Mouse (Mus musculus): ENCODE data around the gene Scoc. TPM values are rescaled to one million over a fixed set of nuclear protein-coding genes. Genes with fewer than 3 reads are reported as not detected.
A peak's percentile ranks its signal among the peaks of the same experiment; 100 is the strongest.

The Scoc gene
- polyA plus RNA-seq, 1 experiment from 2014 or later = 206 TPM

DNA sequence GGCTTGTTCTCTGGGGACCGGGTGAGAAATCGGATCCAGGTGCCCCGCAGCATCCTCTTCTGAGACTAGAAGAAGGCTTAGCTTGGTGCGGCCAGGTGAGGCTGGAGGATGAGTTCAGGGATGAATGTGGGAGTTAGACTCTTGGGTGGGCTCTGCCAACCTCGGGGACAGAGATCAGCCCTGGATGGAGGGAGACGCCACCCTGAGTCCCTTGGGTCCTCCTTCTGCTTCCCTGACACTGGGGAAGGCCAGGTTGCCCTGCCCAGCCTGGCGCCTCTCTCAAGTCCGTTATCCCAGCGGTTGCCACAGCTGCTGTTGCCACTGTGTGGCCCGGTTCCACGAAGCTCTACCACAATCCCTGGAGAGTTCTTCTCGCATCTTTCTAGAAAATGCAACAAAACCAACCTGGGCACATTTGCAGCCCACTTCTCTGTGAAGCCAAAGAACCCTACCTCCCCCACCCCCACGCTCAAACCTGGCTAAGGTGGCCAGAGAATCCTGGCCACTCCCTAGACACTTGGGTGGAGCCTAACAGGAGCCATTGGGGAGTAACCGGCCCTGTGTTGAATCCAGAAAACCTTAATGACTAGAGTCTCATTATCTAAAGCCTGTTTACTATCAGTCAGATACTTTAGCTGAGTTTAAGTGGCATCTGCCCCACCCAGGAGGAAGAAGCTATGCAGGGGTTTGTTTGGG lies 68.0 kb downstream of the Scoc start:
- Histone ChIP-seq H3K4me3 (ENCODE audit: low read depth, low read length) (peak overlapping the region; percentile 55), H3K27me3 (ENCODE audit: control insufficient read depth, insufficient read depth, low read length) (peaks cover 5% of the 10 kb centered on the region), H3K4me2 (replicated peaks; ENCODE audit: low read depth, low read length) (peak overlapping the region; percentile 80), H3K27ac (ENCODE audit: low read depth, low read length) (no peak overlapping the region), H3K9ac (ENCODE audit: low read depth, low read length) (peak overlapping the region; percentile 74), H3K36me3 (ENCODE audit: control insufficient read depth, insufficient read depth, low read length) (no peaks in the 10 kb centered on the region), H3K9me3 (ENCODE audit: control insufficient read depth, low read length) (no peaks in the 10 kb centered on the region), H3K4me1 (replicated peaks; ENCODE audit: control insufficient read depth, insufficient read depth, low read length) (no peaks in the 10 kb centered on the region)
- DNase-seq (ENCODE audit: low spot score) (no peak), ATAC-seq (ENCODE audit: low FRiP score) (peak; percentile 67; the same call in 1 of the 2 replicates)
- WGBS = 6% methylated on average over 14 of the region's 14 CpGs

GRCm38 (mm10) chr8:83389316-83390005 lies 68.7 kb downstream of the Scoc start, which contains the start of gene Clgn:
Gene Clgn, plus strand, starts transcription at chr8:83389867.
- no peaks in the 10 kb centered on the region for H3K4me1 ChIP-seq (replicated peaks; ENCODE audit: control insufficient read depth, insufficient read depth, low read length)
- peak within 1 kb of the TSS; percentile 55 for H3K4me3 ChIP-seq (ENCODE audit: low read depth, low read length)
- peak within 1 kb of the TSS; percentile 80 for H3K4me2 ChIP-seq (replicated peaks; ENCODE audit: low read depth, low read length)
- H3K9ac ChIP-seq (ENCODE audit: low read depth, low read length) = peak within 1 kb of the TSS; percentile 74
- peaks cover 5% of the 10 kb centered on the region for H3K27me3 ChIP-seq (ENCODE audit: control insufficient read depth, insufficient read depth, low read length)
- ATAC-seq (ENCODE audit: low FRiP score) (peak; percentile 94), DNase-seq (ENCODE audit: low spot score) (peak; percentile 89)
- H3K36me3 ChIP-seq (ENCODE audit: control insufficient read depth, insufficient read depth, low read length) = no peaks in the 10 kb centered on the region
- no peak within 1 kb of the TSS for H3K27ac ChIP-seq (ENCODE audit: low read depth, low read length)
- H3K9me3 ChIP-seq (ENCODE audit: control insufficient read depth, low read length) = no peaks in the 10 kb centered on the region
- 5% methylated on average over 41 of the region's 41 CpGs for WGBS

GRCm38 (mm10) chr8:83382850-83383249 lies 75.3 kb downstream of the Scoc start:
- H3K27ac ChIP-seq (ENCODE audit: low read depth, low read length) = no peak overlapping the region
- WGBS = 37% methylated on average over 2 of the region's 2 CpGs
- no peak for ATAC-seq (ENCODE audit: low FRiP score)

GRCm38 (mm10) chr8:83381016-83381415 lies 77.2 kb downstream of the Scoc start:
- 75% methylated on average over 2 of the region's 2 CpGs for WGBS
- Histone ChIP-seq H3K4me2 (replicated peaks; ENCODE audit: low read depth, low read length) (no peak overlapping the region), H3K27ac (ENCODE audit: low read depth, low read length) (no peak overlapping the region), H3K4me3 (ENCODE audit: low read depth, low read length) (no peak overlapping the region), H3K9me3 (ENCODE audit: control insufficient read depth, low read length) (no peaks in the 10 kb centered on the region), H3K4me1 (replicated peaks; ENCODE audit: control insufficient read depth, insufficient read depth, low read length) (no peaks in the 10 kb centered on the region), H3K27me3 (ENCODE audit: control insufficient read depth, insufficient read depth, low read length) (no peaks in the 10 kb centered on the region), H3K9ac (ENCODE audit: low read depth, low read length) (no peak overlapping the region), H3K36me3 (ENCODE audit: control insufficient read depth, insufficient read depth, low read length) (no peaks in the 10 kb centered on the region)
- DNase-seq (ENCODE audit: low spot score) (no peak), ATAC-seq (ENCODE audit: low FRiP score) (no peak)

More at GRCm38 (mm10) chr8:83382850-83383249, 75.3 kb downstream of the Scoc start:
- H3K9ac ChIP-seq (ENCODE audit: low read depth, low read length) = no peak overlapping the region
- no peak overlapping the region for H3K4me2 ChIP-seq (replicated peaks; ENCODE audit: low read depth, low read length)
- H3K4me1 ChIP-seq (replicated peaks; ENCODE audit: control insufficient read depth, insufficient read depth, low read length) = no peaks in the 10 kb centered on the region
- no peak for DNase-seq (ENCODE audit: low spot score)
- no peaks in the 10 kb centered on the region for H3K27me3 ChIP-seq (ENCODE audit: control insufficient read depth, insufficient read depth, low read length)
- no peaks in the 10 kb centered on the region for H3K36me3 ChIP-seq (ENCODE audit: control insufficient read depth, insufficient read depth, low read length)
- no peaks in the 10 kb centered on the region for H3K9me3 ChIP-seq (ENCODE audit: control insufficient read depth, low read length)
- no peak overlapping the region for H3K4me3 ChIP-seq (ENCODE audit: low read depth, low read length)

DNA sequence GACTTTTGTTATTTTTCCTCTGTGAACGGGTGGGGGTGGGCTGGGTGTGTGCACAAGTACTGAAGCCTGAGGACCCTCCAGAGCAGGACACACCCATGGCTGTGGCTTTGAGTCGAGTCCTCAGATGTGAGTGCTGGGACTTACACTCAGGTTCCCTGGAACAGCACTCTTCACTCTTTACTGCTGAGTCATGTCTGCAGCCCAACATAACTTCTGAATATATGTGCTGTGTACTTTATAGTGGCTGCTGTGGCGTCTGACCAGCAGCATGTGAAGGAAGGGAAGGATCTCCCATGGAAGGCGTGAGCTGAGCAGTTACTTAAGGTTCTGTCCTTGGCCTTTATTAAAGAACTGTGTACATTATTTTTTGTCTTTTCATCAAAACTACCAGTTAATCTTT lies 78.0 kb downstream of the Scoc start:
- Histone ChIP-seq H3K4me1 (replicated peaks; ENCODE audit: control insufficient read depth, insufficient read depth, low read length) (no peaks in the 10 kb centered on the region), H3K9me3 (ENCODE audit: control insufficient read depth, low read length) (no peaks in the 10 kb centered on the region), H3K4me2 (replicated peaks; ENCODE audit: low read depth, low read length) (no peak overlapping the region), H3K9ac (ENCODE audit: low read depth, low read length) (no peak overlapping the region), H3K36me3 (ENCODE audit: control insufficient read depth, insufficient read depth, low read length) (no peaks in the 10 kb centered on the region), H3K27ac (ENCODE audit: low read depth, low read length) (no peak overlapping the region), H3K27me3 (ENCODE audit: control insufficient read depth, insufficient read depth, low read length) (no peaks in the 10 kb centered on the region), H3K4me3 (ENCODE audit: low read depth, low read length) (no peak overlapping the region)
- WGBS = 70% methylated on average over 4 of the region's 4 CpGs
- no peak for ATAC-seq (ENCODE audit: low FRiP score)
- no peak for DNase-seq (ENCODE audit: low spot score)

Other genes starting within 250 kb of the Scoc start
- gene Ucp1, start 168.0 kb downstream of the Scoc start, polyA plus RNA-seq (2014; fragmentation: Nextera tagmentation; extraction: Ambion mirVana) = 0.08 TPM in 1 of 2 replicates, not detected in the other
- 24.8 and 26.5 TPM in 2 replicates for gene Elmod2, start 125.9 kb downstream of the Scoc start, polyA plus RNA-seq (2014; fragmentation: Nextera tagmentation; extraction: Ambion mirVana)
- not detected in 2 replicates for gene Mgat4d, start 109.9 kb downstream of the Scoc start, polyA plus RNA-seq (2014; fragmentation: Nextera tagmentation; extraction: Ambion mirVana)
- 4.4 and 5.6 TPM in 2 replicates for gene Clgn, start 68.5 kb downstream of the Scoc start, polyA plus RNA-seq (2014; fragmentation: Nextera tagmentation; extraction: Ambion mirVana)
- gene Olfr370, start 77.4 kb upstream of the Scoc start, polyA plus RNA-seq (2014; fragmentation: Nextera tagmentation; extraction: Ambion mirVana) = 0.11 and 0.14 TPM in 2 replicates
- 358 and 366 TPM in 2 replicates for gene Ndufb7, start 108.3 kb upstream of the Scoc start, polyA plus RNA-seq (2014; fragmentation: Nextera tagmentation; extraction: Ambion mirVana)
- gene Tecr, start 149.6 kb upstream of the Scoc start, polyA plus RNA-seq (2014; fragmentation: Nextera tagmentation; extraction: Ambion mirVana) = 732 and 754 TPM in 2 replicates
- 66.1 and 66.7 TPM in 2 replicates for gene Dnajb1, start 149.8 kb upstream of the Scoc start, polyA plus RNA-seq (2014; fragmentation: Nextera tagmentation; extraction: Ambion mirVana)
- 176 and 182 TPM in 2 replicates for gene Gipc1, start 194.3 kb upstream of the Scoc start, polyA plus RNA-seq (2014; fragmentation: Nextera tagmentation; extraction: Ambion mirVana)
- 0.49 and 1.0 TPM in 2 replicates for gene Ptger1, start 208.3 kb upstream of the Scoc start, polyA plus RNA-seq (2014; fragmentation: Nextera tagmentation; extraction: Ambion mirVana)
- gene Pkn1, start 240.8 kb upstream of the Scoc start, polyA plus RNA-seq (2014; fragmentation: Nextera tagmentation; extraction: Ambion mirVana) = 21.6 and 22.6 TPM in 2 replicates

Measured in hindbrain, embryonic 11.5 days (tissue).